Mouse (Mus musculus): Measurements from ENCODE around the gene Pax4. TPM values are rescaled to one million over a fixed set of nuclear protein-coding genes. Genes with fewer than 3 reads are reported as not detected.
A peak's percentile ranks its signal among the peaks of the same experiment; 100 is the strongest.

Pax4 gene
- not detected for total RNA-seq (2021)
- long read RNA-seq, result 0 reads

DNA sequence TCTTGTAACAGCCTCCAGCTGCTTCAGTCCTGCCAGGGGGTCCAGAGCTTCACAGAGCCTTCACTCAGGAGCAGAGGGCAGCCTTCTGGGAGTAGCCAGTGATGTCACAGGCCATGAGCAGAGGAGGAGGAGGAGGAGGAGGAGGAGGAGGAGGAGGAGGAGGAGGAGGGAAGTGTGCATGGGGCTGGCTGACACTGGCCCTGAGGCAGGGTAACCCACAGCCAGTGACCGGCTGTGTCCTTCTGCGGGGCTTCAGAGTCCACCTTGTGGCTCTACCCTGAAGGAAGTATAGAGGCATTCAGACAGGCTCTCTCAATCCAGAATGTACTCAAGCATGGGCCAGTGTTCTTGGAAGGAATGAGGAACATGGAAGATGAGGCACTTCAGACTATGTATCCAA lies at the start of gene Pax4:
Pax4 (minus strand) TSS at position 101 of the 400 bp plus-strand sequence.
- no peak for DNase-seq (ENCODE audit: low spot score in 2 of 2)

DNA sequence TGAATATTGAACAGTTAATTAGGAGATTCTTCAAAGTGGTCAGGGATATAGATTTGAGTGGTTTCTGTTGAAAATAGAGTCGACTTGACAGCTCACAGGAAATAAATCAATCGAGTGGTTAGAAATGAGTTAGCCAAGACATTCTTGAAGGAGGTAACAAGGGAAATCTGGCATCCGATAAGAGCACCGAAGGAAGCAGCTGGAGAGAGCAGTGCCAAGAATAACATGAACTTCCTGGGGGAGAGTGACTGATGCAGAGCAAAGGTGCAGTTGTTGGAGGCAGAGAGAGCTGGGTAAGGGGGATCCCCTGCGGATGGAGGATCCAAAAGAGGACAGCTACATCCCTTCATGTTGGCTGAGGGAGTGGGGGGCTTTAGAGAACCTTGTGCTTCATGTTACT lies 48.7 kb upstream of the Pax4 start:
- no peak for DNase-seq (ENCODE audit: low spot score in 2 of 2)

DNA sequence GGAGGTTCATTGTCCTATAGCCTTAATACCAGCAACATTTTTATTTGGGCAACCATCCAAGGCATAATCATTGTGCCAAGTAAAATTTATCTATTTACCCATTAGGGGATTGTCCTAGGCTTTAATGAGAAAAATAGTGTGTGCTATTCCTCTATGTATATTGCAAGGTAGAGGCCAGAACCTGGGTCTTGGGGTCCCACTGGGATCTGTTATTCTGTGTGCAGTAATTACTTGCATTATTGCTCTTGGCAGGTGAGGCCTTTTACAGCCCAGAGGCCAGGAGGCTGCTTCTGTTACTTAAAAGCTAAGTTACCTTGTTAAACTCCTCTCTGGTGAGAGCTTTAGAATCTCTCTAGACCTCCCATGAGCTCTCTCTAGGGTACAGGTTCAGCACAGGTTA lies 42.0 kb upstream of the Pax4 start:
- no peak for DNase-seq (ENCODE audit: low spot score in 2 of 2)

DNA sequence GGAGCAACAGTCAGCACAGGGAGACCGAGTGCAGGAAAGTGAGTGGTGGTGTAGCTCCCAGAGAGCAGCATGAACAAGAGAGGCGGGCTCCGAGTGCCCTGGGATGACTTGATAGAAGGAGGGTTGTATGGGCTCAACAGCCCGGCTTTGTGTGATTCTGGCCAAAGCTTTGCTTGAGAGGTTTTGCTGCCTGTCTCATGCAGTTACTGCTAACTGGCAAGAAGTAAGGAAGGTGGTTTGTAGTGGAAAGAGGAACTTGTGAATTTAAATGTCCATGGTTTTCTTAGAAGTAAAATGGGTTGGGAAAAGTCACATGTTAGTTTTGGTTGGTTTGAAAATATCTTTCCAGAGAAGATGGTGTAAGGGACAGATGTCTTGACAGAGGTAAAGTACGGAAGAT lies 41.5 kb upstream of the Pax4 start:
- no peak for DNase-seq (ENCODE audit: low spot score in 2 of 2)

DNA sequence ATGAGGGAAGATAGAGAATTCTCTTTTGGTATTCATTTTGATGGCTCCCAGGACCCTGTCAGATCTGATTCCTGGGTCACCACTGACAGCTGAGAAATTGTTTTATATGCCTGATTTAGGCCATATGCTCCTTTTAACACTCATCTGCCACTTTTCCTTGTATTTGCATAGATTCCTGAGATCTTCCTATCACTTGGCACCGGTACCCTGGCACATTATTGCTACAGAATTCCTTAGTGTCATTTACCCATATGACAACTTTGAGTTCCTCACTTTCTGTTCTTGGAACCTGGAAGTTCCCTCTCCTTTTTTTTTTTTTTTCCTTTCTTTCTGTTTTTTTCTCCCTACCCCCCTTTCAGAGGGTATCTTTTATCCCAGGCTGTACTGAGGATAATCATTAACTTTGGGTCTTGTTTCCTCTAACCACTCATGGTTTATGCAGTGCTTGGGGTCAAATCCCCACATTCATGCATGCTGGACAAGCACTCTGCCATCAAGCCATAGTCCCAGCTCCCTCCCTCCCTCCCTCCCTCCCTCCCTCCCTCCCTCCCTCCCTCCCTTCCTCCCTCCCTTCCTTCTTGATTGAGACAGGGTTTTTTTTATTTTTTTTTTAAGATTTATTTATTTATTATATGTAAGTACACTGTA lies 39.2 kb upstream of the Pax4 start:
- no peak for DNase-seq (ENCODE audit: low spot score in 2 of 2)

DNA sequence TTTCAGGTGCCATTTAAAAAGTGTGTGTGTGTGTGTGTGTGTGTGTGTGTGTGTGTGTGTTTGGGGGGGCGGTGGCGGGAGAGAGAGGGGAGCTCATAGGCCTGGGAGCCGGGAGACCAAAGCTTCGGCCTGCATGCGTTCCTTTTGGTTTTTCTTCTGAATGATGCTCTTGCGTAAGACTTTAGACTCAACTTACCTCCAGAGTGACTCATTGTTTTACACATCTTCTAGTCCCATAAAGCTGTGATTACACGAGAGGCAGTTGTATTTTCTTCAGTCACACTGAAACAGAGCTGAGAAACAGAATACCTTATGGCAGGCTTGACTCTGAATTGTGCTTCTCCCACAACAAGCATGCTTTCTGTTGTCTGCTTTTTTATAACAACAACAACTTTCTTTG lies 37.8 kb upstream of the Pax4 start:
- DNase-seq (ENCODE audit: low spot score in 2 of 2), result no peak

DNA sequence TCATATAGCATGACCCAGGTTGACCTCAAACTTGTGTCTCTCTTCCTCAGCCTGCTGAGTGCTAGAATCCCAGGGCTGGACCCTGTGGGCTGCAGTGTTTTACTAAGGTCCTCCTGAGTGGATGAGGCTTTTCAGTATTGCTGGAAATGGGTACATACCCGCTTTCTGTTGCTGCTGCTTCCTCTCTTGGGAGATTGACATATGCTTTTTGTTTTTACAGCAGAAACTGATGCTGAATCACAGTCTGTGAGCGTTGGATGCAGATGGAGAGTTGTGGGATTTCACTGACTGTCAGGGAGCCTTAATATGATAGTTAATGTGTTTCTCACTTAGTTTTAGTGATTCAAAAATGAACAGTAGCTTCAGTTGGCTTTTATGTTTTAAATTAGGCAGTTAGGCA lies 37.3 kb upstream of the Pax4 start:
- peak; percentile 37 to 79 for DNase-seq (ENCODE audit: low spot score in 2 of 2)

DNA sequence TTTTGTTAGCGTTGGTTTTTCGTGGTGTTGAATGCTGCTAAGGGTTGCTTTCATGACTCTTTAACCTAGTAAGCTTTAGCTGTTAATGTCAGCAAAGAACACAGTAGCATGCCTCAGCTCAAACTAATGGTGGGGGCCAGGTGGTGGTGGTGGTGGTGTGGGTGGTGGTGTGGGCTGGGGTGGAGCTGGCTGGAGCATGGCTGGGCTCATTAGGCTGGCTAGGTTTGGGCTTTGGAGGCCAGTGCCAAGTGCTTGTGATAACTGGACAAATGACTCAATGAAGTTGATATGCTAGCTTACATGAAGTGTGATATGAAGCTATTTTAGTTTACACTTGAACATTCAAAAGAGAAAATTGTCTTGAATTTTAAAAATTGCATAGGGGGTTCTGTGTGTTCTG lies 36.9 kb upstream of the Pax4 start:
- no peak for DNase-seq (ENCODE audit: low spot score in 2 of 2)

DNA sequence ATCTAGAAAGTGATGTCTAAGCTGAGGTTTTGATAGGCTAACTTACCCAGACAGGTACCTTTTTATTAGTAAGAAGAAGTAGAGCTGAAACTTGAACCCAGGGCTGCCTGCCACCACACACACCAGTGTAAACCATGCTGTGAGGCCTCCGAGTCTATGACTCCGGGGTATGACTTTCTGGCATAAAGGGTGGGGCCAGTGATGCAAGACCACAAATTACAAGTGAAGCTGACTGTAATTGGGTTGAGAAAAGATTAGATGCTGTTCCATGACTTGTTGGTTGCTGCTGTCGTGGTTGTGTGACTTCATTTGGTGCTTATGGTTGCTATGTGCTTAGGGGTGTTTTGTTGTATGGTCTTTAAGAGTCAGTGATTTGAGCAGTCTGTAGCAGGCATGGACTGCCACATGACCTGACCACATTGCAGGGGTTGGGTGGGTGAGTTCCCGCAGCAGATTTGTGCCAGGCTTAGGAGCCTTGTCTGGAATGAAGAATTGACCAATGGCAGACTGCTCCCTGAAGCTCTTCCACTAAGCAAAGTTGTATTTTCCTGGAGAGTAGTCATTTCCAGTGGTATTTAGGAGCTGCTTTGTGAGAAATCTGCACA lies 33.7 kb upstream of the Pax4 start:
- no peak for DNase-seq (ENCODE audit: low spot score in 2 of 2)

DNA sequence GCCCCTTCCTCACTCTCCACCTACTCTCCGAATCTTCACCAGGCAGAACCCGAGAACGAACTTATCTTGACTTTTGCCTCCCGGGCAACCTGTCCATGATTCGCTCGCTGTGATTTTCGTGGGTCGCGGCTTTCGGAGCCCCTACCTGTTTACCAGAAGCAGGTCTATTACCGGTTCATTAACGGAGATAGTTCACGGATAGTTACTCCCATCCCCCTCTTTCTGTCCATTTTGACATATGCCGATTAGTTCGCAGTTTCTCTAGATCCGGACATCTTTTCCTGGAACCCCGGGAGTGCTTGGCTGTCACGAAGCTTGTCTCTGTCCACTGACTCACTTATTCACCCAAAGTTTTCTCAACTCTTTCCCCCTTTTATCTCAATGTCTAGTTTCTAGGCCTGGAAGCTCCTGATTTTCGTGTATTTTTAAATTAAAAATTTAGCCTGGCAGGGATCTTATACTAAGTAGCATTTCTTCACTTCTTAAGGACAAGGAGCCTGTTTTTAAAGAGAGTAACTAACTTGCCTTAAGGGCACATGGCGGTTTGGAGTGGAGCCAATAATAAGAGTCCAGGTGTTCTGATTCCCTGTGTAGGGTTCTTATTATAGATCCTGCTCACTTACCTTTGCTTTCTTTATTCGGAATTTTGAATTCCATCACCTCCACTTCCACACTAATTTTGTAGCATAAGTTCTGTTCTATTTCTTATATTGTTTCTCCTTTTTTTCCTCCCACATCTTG lies 31.8 kb upstream of the Pax4 start:
- DNase-seq (ENCODE audit: low spot score in 2 of 2), result no peak

DNA sequence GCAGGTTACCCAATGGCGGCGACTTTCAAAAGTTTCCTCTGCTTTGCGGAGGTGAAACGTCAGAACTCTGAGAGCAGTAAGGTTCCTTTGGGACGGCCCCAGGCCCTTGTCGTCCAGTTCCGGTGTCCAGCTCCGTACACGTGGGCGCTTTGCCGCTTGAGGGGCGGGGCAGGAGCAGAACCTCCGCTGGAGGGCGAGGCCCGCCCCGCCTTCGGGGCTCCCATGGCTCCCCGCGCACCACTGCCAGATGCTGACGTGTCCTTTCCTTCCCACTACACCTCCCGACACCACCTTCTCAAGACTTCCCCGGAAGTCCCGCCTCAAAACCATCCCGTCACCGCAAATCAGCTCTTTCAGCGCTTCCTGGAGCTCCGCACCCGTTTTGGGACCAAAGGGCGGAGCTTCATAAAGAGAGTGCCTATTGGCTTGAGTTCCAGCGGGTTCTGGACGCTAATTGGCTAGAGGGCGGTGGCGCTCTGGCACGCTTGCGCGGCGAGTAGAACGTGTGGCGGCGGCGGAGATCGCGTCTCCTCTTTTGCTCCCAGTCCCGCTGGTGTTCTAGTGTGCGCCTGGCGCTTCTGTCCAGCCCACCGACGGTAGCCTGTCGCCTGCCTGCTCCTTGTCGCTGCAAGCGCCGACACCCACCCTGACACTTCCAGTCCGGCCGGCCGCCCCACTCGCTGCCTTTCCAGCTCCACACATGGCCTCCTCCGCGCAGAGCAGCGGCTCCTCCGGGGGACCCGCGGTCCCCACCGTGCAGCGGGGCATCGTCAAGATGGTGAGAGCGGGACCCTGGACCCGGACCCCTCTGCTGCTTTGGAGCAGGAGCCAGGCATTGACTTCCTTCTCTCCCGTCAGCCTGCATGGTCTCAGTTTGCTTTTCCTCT lies 31.0 kb upstream of the Pax4 start:
- peak; percentile 99 for DNase-seq (ENCODE audit: low spot score in 2 of 2)

DNA sequence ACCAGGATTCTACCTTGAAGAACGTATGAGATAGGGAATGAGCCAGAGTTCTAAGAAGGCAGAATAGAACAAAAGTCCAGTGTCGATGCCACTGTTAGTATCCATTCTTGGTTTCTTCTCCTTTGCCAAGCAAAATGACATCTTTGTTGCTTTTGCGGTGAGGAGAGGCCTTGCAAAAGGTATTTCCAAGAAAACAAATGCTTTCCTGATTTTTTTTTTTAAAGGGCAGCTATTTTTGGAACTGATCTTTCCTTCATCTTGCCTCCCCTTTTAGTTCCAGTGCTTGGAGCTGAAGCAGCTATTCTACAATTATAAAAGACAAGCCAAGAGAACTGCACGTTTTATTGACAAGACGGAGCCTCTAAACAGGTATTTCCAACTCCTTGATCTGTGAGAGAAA lies 25.7 kb upstream of the Pax4 start, which contains the start of gene Snd1:
Snd1 (plus strand) TSS at position 301 of the 400 bp plus-strand sequence.
- no peak for DNase-seq (ENCODE audit: low spot score in 2 of 2)

DNA sequence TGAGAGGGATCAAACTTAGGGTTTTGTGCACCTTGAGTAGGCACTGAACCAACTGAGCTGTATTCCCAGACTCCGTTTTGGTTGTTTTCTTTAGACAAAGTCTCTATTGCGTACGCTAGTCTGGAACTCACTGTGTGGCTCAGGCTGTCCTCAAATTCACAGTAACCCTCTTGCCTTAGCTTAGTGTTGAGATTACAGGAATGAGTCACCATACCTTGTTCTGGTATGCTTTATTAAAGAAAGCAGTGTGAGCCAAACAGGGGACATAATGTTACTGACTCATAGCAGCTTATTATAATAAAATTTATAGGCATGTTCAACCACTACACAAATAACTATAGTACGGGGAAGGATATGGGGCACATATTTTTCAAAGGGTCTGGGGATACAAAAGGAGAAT lies 25.1 kb upstream of the Pax4 start:
- no peak for DNase-seq (ENCODE audit: low spot score in 2 of 2)

DNA sequence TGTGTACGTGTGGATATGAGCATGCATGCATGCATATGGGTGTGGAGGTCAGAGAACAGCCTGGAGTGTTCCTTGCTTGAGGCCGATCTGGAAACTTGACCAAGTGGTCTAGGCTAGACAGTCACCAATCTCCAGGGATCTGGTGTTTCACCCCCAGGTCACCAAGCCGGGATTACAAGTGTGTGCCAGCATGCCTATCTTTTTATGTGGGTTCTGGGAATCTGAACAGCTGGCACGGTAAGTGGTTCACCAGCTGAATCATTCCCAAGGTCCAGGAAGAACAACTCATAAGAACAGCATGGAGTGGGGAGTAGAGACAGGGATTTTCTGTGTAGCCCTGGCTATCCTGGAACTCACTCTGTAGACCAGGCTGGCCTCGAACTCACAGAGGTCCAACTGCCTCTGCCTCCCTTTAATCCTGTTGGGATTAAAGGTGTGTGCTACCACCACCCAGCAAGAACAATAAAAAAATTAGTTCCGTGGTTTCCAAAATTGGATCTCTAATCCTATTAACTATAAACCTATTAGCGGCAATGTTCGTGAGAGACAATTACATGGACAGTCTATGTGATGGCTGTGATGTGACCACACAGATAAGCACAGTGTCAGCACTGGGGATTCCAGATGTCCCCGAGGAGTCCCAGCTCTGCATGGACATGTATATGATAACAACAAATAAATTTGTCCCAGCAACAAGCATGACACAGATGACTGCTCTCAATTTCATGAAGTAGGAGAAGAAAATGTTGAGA lies 22.3 kb upstream of the Pax4 start:
- DNase-seq (ENCODE audit: low spot score in 2 of 2), result no peak

DNA sequence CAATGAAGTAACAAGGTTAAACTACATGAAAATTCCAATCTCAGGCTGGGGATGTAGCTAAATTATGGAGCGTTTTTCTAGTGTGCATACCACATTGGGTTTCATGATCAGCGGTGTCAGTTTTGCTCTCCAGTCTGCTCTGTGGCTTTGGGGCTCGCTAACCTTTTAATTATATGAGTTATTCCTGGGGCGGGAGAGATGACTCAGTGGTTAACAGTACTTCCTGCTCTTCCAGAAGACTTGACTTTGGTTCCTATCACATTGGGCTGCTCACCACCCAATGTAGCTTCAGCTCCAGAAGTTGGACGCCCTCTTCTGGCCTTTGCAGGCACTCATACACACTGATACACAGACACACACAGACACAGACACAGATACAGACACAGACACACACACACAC lies 21.5 kb upstream of the Pax4 start:
- no peak for DNase-seq (ENCODE audit: low spot score in 2 of 2)

DNA sequence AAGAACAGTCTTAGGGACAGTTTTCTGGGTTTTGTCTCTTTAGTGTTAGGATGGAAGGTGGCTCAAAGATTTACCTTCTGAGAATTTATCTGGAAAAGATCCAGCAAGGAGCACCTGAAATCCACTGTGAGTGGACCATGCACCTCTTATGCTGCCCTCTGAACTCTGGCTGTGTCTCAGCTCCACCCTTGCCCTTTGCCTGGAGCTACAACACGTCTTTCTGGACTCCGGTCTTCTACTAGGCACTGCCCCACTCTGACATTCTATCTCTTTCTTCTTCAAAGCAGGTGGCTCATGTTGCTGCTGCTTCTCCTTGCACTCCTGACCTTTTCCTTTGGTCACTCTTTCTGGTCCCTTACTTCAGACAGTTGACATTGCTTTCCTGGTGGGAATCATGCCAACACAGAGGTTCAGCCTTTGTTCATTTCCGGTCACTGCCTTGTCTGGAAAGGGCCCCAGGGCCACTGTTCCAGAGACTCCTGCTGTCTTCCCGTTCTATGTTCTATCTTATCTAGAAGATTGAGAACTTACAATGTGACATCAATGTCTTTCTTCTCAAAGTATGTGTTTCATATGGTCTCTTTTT lies 21.0 kb upstream of the Pax4 start:
- DNase-seq (ENCODE audit: low spot score in 2 of 2), result no peak

DNA sequence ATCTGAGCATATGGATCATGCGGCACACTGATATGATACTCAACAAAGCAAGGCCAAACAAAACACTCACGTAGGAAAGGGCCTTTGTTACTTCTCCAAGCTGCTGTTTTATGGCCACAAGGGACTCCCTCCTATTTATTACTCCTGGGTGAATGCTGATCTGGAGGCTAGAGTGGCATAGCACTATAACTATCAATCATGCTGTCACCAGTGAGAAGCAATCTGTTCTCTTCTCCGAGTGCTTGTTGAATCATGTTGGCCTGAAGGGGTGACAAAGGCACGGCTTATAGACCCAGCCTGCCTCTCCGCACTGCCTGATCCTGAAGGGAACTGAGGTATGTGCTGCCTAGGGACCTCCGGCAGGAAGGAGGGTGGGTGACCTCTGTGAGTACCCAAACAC lies 15.5 kb upstream of the Pax4 start:
- DNase-seq (ENCODE audit: low spot score in 2 of 2), result no peak

DNA sequence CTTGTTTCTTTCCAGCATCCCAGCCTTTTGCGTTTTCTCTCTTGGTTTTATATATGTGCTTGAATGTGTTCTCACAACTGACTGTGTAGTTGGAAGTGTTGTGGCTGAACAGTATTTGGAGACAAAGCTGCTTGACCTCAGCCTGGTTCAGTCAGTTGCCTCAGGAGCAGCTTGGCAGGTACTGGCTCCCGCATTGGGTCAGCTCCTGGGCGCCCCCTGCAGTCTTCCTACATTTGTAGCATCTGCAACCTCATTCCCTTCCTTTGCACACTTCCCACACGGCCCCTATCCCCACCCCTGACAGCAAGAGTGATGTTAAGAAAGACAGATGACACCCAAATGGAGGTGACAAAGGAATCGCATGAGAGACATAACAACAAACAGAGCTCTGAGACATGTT lies 11.4 kb upstream of the Pax4 start:
- peak in 1 of 2 experiments; percentile 74 for DNase-seq (ENCODE audit: low spot score in 2 of 2)

DNA sequence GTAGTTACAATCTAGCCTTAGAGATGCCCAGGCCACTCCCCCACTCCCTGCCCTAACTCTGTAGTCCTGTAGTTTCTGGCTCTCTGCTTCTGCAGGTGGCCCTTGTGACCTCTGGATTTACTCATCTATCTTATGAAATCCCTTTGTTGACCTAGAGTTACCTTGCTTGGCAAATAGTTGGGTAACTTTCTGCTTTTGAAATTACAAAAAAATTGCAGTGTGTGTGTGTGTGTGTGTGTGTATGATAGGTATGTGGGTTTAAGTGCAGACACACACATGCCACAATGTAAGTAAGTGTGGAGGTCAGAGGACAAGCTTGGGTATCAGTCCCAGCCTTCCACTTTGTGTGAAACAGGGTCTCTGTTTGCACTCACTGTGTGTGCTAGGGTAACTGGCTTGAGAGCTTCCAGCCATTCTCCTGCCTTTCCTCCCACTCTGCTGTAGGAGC lies 10.1 kb upstream of the Pax4 start:
- no peak for DNase-seq (ENCODE audit: low spot score in 2 of 2)

DNA sequence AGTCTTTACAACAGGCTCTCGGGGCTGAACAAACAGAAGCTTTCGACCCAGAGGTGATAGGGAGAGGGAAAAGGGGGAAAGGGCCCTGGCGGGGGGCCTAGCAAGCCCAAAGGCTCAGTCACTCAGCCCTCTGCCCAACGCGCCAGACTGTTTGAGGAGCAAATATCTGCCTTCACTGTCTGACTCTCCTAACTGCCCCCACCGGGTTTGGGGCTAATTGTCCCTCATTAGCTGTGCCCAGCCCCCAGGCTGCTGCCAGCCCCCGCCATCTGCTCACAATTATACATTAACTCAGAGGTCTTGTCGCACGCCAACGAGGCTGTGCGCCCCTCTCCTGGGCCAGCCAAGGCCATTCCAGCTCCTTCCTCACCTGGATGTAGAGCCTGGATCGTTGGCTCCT lies 1.8 kb upstream of the Pax4 start:
- no peak for DNase-seq (ENCODE audit: low spot score in 2 of 2)
